In genomic region chr3:34639031-34639872, GRCm38 (mm10) we compare ENCODE assay signal across 8 mouse cellular contexts. TPM values are rescaled to one million over a fixed set of nuclear protein-coding genes. Genes with fewer than 3 reads are reported as not detected.
DNase-seq lines count a peak whose midpoint lies in the region; ATAC-seq and TF ChIP-seq lines count a peak whose summit lies in the region.

No protein-coding gene starts in this region.

- 4% methylated on average over 24 of the region's 24 CpGs for WGBS in midbrain, embryonic 14.5 days

- peak overlapping the region; percentile 52; the same call in 1 of the 2 replicates for H3K9ac ChIP-seq in midbrain, embryonic 14.5 days (replicated peaks; ENCODE audit: low read length)

- no peak overlapping the region for H3K27ac ChIP-seq in gastrocnemius, adult 2 months
- peak overlapping the region; percentile 81 for H3K27ac ChIP-seq in midbrain, embryonic 14.5 days (replicated peaks; ENCODE audit: low read depth, low read length)

- H3K9me3 ChIP-seq in midbrain, embryonic 14.5 days (ENCODE audit: control insufficient read depth, low read length): no peaks in the 10 kb centered on the region

- no peak for DNase-seq in gastrocnemius, adult 2 months
- no peak for DNase-seq in gastrocnemius, postnatal 25 days
- DNase-seq in urinary bladder, postnatal 25 days (ENCODE audit: low spot score): peak; percentile 15
- DNase-seq in urinary bladder, postnatal 14 days (ENCODE audit: low spot score): no peak
- DNase-seq in forelimb bud, embryonic 11.5 days (ENCODE audit: low read depth, low spot score): peak; percentile 77
- DNase-seq in midbrain, embryonic 14.5 days: peak; percentile 92

- no peaks in the 10 kb centered on the region for H3K36me3 ChIP-seq in midbrain, embryonic 14.5 days (ENCODE audit: control insufficient read depth, insufficient read depth, low read length)

- TF ChIP-seq CTCF in gastrocnemius, adult 2 months (IDR thresholded peaks at IDR 0.05): peak; percentile 55

- peak; percentile 65 for ATAC-seq in midbrain, embryonic 14.5 days (ENCODE audit: low FRiP score, low TSS enrichment)
- no peak for ATAC-seq in activated CD4-positive, CD25-positive, alpha-beta regulatory T cell, adult 4 months
- no peak for ATAC-seq in erythroid progenitor cell, adult 5-6 weeks (replicated peaks; ENCODE audit: low FRiP score, poor library complexity, severe bottlenecking)

- H3K4me2 ChIP-seq in midbrain, embryonic 14.5 days (ENCODE audit: low read length): peak overlapping the region; percentile 62

- H3K4me1 ChIP-seq in midbrain, embryonic 14.5 days (ENCODE audit: control insufficient read depth, insufficient read depth, low read length): peaks cover 23% of the 10 kb centered on the region; the same call in 1 of the 2 replicates

- intact Hi-C loops in gastrocnemius, adult 2 months (cut with DNase I): no loop called here

- peaks cover 8% of the 10 kb centered on the region; the same call in 1 of the 2 replicates for H3K27me3 ChIP-seq in midbrain, embryonic 14.5 days (ENCODE audit: control insufficient read depth, insufficient read depth, low read length)

- H3K4me3 ChIP-seq in gastrocnemius, adult 2 months: no peak overlapping the region
- peak overlapping the region; percentile 25 for H3K4me3 ChIP-seq in midbrain, embryonic 14.5 days (replicated peaks; ENCODE audit: low read depth, low read length)

RNA-seq across cellular contexts. Expression of gene Sox2, which starts 11.0 kb away (rescaled TPM):
- not detected for total RNA-seq in gastrocnemius, adult 2 months (2021)
- total RNA-seq in gastrocnemius, postnatal 25 days (2021): not detected
- 16.8 and 22.4 TPM in 2 replicates for polyA plus RNA-seq in midbrain, embryonic 14.5 days (2014; fragmentation: Nextera tagmentation; extraction: Ambion mirVana)
- not detected for polyA plus RNA-seq in activated CD4-positive, CD25-positive, alpha-beta regulatory T cell, adult 4 months (2017; shearing (Covaris generic))
- not detected in 2 replicates for total RNA-seq in erythroid progenitor cell, adult 5-6 weeks (2015; ENCODE audit: low replicate concordance)
- not detected in 2 replicates for total RNA-seq in erythroid progenitor cell, adult 5-6 weeks (2017; ENCODE audit: low replicate concordance)

Comparison
In these comparisons a context has a peak if more than half of its experiments do, and no peak if none do; other contexts are left out.
1. DNase-seq: peak in urinary bladder, postnatal 25 days (single experiment), forelimb bud, embryonic 11.5 days (single experiment) and midbrain, embryonic 14.5 days (single experiment); none in gastrocnemius, adult 2 months (single experiment), gastrocnemius, postnatal 25 days (single experiment) and urinary bladder, postnatal 14 days (single experiment).